Mouse (Mus musculus) urinary bladder, postnatal 36 days (tissue): ENCODE data around the gene Mb.

Experiments used
- DNase-seq, 2 experiments: peaks; one replicate each; pipeline ENCODE4 v3.0.0; 2022; ENCODE audit warnings: low spot score in 2 of 2, mixed read lengths in 1 of 2

The Mb gene

GRCm38 (mm10) chr15:77027117-77027516 lies 23.4 kb downstream of the Mb start:
- no peak for DNase-seq

GRCm38 (mm10) chr15:77025884-77026583 lies 24.4 kb downstream of the Mb start:
- no peak for DNase-seq

- DNase-seq: no peak
These were observed 28.0 kb downstream of the Mb start for GRCm38 (mm10) chr15:77022401-77022957.

GRCm38 (mm10) chr15:77021851-77022250 lies 28.6 kb downstream of the Mb start:
- no peak for DNase-seq

GRCm38 (mm10) chr15:77021056-77021455 lies 29.4 kb downstream of the Mb start:
- no peak for DNase-seq

- no peak for DNase-seq
These were observed 30.3 kb downstream of the Mb start for GRCm38 (mm10) chr15:77020136-77020535.

- DNase-seq: no peak
These were observed 30.9 kb downstream of the Mb start for GRCm38 (mm10) chr15:77019533-77019932.

- DNase-seq: peak; percentile 17 to 47
These were observed 31.6 kb downstream of the Mb start for GRCm38 (mm10) chr15:77018740-77019340.

- DNase-seq: no peak
These were observed 32.6 kb downstream of the Mb start for GRCm38 (mm10) chr15:77017897-77018296.

GRCm38 (mm10) chr15:77016509-77016908 lies 34.0 kb downstream of the Mb start:
- no peak for DNase-seq

GRCm38 (mm10) chr15:77014985-77015384 lies 35.5 kb downstream of the Mb start:
- DNase-seq: no peak

GRCm38 (mm10) chr15:77014431-77014830 lies 36.0 kb downstream of the Mb start:
- DNase-seq: no peak

GRCm38 (mm10) chr15:77013753-77014241 lies 36.7 kb downstream of the Mb start:
- DNase-seq: no peak

GRCm38 (mm10) chr15:77008851-77009250 lies 41.6 kb downstream of the Mb start:
- DNase-seq: no peak

GRCm38 (mm10) chr15:77003868-77004215 lies 46.6 kb downstream of the Mb start:
- peak in 1 of 2 experiments; percentile 42 for DNase-seq

- DNase-seq: no peak
These were observed 47.1 kb downstream of the Mb start for GRCm38 (mm10) chr15:77003173-77003867.

GRCm38 (mm10) chr15:76998878-76999588 lies 51.4 kb downstream of the Mb start:
- no peak for DNase-seq

GRCm38 (mm10) chr15:76998048-76998447 lies 52.4 kb downstream of the Mb start:
- DNase-seq: no peak

GRCm38 (mm10) chr15:76994413-76994812 lies 56.1 kb downstream of the Mb start:
- DNase-seq: no peak

- no peak for DNase-seq
These were observed 62.9 kb downstream of the Mb start for GRCm38 (mm10) chr15:76987542-76988094.

GRCm38 (mm10) chr15:76987137-76987536 lies 63.3 kb downstream of the Mb start:
- no peak for DNase-seq

GRCm38 (mm10) chr15:76982745-76983144 lies 67.7 kb downstream of the Mb start:
- no peak for DNase-seq
